Mouse (Mus musculus) left cerebral cortex, adult 9 months (tissue): ENCODE results near the gene Gm5244.

Experiments used
- DNase-seq, 2 experiments: peaks; one replicate each; pipeline ENCODE4 v3.0.0; 2022; ENCODE audit warnings: low spot score in 2 of 2

Gene Gm5244

DNA sequence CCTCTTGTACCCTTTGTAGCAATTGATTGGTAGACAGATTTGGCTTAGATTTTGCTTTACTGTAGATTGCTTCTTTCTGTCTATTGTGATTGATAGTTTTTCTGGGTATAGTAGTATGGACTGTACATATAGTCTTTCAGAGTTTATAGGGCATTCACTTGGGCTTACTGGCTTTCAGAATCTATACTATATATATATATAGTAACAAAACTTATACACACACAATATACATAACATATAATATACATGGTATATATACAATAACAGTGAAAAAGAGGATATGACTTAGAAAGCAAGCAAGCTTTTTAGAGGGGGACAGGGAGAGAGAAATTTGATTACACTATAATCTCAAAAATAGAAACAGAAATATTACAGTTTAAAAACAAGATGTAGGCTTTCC, at the start of gene Gm5244:
Gm5244 (plus strand) TSS at position 301 of the 400 bp plus-strand sequence.
- DNase-seq, result no peak

DNA sequence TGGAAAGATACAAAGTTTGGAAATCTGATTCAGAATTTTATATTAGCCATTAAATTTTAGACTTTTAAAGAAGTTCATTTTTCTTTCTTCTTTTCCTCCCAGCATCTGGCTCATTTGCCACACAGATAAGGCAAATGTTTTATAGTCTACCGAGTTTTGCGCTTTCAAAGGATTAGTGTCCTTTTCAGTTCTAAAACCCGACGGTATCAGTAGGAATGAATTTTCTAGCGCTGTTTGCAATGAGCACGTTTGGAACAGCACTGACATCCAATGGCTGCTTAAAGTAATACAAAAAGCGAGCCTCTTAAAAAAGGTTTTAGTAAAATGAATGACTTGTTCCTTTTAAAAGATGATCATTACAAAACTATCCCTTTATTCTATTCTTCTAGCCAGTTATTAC, 49.4 kb upstream of the Gm5244 start:
- DNase-seq, result peak in 1 of 2 experiments; percentile 40

DNA sequence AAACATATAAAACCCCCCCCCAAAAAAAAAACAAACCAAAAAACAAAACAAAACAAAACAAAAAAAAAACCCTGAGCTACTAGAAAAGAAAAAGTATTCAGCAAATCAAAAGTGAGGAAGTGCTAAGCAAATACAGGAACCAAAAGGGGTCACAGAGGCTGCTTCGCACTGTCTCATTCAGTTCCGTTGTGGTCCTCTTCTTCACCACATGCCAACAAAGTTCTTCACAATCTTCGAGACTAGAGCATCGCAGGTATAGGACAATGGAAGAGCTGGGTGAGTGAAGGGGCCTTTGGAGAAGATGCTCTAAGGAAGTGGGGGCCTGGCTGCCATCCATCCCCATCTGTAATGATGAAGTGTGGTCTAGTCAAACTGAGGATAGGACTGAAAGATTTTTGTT, 48.1 kb upstream of the Gm5244 start:
- no peak for DNase-seq

DNA sequence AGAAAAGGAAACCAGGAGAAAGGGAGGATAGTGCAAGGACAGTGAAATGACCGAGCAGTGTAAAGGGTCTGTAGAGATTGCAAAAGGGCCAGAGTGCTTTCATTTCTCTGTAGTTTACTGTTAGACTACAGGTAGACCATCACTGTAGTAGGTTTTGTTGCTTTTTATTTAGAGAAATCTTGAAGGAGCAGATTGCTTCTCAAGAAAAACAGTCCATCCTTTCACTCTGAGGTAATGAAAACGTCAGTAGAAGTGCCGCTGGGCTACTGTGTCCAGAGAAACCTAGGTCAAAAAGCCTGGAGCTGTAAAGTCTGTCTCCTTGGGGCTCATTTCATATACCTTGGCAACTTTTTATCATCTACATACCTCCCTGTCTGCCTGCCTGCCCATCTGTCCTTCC, 47.4 kb upstream of the Gm5244 start:
- DNase-seq, result no peak

DNA sequence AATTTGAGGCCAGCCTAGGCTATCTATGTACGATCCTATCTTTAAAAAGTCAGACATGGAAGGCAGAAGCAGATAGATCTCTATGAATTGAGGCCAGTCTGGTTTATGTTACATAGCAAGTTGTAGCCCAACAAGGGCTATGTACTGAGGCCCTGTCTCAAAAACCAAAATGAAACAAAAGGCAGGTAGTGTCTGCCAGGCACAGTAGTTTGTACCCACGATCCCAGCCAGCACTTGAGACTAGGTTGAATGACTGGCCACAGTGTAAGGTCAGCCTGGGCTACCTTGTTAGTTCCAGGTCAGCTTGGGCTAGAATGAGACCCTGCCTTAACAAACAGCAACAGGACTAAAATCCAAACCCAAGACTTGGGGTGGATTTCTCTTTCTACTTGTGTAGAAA, 45.9 kb upstream of the Gm5244 start:
- no peak for DNase-seq

DNA sequence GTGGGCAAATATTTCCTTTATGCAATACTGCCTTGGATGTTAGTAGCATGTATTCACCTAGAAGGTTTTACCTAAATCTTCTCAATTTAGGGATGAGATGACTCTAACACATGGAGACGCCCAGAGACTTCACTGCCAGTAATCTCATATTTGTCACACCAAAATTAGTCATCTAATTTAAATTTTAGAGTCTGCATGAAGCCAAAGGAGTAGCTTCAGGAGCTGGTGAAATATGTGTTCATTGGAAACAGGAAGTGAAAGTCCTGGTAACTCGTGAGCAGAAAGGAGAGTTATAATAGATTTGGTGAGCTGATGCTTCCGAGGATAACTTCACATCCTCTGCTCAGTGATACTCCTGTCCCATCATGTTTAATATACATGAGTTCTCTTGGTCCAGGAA, 45.4 kb upstream of the Gm5244 start:
- DNase-seq, result no peak

DNA sequence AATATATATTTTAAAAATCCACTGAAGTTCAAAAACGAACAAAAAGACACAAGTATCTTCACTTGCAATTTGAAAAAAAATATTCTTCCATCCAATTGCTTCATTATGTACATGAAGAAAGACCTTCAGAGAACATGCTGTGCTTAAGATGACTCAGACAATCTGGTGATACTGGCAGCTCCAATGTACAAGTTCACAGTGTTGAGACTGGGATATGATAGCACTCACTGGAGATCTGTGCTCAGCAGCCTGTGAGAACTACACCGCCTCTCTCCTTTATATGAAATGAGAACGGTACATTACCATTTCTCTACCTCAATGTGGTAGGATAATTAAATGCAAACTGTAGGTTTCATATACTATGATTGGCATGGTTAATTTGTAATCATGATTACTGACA, 43.7 kb upstream of the Gm5244 start:
- peak in 1 of 2 experiments; percentile 50 for DNase-seq

DNA sequence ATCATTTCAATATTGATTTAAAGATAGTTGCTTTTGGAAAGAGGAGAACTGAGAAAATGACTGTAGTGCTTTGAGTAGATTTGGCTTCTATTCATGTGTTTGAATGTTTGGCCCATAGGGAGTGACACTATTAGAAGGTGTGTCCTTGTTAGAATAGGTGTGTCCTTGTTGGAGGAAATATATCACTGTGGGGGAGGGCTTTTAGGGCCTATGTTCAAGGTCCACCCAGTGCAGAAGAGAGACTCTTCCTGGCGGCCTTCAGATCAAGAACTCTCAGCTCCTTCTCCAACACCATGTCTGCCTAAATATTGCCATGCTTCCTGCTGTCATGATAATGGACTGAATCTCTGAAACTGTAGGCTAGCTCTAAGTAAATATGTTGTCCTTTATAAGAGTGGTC, 42.2 kb upstream of the Gm5244 start:
- no peak for DNase-seq

DNA sequence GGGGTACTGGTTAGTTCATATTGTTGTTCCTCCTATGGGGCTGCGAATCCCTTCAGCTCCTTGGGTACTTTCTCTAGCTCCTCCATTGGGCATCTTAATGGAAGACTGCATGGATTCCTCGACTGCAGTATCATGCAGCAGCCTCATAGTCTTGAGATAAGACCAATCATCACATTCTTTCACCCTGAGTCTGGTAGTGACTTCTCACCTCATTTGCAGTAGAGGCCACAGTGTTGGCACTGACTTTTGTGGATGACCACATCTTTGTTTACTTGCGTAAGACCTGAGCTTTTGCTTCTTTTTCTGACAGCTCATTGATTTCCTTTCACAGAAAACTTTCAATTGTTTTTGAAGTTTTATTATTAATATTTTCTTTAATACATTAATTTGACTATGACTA, 40.8 kb upstream of the Gm5244 start:
- no peak for DNase-seq

DNA sequence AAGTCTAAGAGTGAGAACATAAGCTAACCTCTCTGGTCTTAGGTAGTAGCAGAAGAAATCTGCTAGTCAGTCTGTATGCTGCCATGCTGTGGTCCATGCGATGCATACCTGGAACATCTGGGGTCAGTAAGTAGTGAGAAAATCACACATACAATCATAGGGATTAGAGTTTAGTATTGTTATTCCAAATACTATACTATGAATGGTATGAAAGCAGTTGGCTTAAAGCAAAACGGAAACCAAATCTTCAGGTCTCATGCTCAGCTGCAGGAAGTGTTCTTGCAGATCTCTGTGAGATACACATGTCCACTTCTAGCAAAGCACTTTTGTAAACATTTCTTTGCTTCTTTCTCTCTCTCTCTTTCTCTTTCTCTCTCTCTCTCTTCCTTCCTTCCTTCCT, 40.3 kb upstream of the Gm5244 start:
- DNase-seq, result no peak

DNA sequence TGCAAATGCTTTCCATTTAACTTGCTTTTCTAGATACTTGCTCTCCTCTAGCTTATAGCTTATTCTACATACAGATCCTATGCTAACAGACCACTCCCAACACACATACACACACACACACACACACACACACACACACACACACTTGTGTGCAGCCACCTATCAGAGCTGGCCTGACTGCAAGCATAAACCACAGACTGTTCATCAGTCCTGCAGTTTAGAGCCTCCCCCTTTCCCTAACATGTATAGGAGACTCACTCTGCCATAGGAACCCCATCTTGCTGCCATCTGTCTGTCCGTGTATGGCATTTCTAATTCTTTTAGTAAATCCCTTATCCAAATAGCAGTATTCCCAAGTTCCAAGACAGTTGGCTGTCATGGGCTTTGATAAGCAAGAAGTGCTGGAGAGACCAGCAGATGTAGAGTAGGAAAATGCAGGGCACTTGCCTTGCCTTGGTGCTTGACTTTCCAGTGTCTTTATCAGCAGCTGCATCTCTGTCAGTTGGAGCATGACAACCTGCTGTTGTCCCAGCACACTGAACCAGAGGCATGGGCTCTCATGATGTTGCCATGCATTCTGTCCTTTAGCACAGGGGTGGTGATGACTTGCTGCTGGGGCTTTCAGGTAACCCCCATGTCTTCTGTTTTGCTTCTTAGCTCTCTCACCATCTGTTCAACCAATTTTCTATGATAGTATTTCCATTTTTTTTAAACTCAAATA, 33.7 kb upstream of the Gm5244 start:
- DNase-seq, result no peak

DNA sequence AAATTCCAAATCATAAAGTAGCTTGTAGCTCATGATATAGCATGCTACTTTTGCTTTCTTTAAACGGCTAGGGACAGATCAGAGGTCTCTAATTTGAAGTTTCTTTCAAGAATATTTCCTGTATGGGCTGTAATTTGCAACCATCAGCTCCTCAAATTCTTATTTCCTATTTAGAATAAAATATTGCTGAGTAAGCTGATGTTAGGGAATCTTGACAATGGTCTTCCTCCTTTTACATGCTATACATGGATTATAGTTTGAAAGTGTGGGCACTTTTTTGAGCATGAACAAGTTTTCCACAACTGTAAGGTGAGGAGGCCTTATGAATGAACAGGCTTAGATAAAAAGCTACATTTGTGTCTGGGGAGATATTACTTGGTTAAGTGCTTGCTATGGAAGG, 32.6 kb upstream of the Gm5244 start:
- no peak for DNase-seq

DNA sequence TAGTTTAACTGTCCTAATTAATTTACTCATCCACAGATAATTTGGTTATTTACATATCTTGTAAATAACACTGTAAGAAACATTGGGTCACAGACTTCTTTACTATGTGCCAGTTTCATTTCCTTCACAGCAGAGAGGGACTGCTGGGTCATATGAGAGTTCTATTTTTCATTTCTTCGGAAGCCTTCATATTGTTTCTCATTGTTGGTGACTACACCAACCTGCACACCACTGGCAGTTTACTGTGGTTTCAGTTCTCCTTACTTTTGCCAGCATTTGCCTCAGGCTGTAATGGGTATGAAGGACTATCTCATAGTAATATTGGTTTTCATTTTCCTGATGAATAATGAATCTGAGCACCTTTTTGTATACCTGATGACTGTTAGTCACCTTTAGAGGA, 28.0 kb upstream of the Gm5244 start:
- no peak for DNase-seq

DNA sequence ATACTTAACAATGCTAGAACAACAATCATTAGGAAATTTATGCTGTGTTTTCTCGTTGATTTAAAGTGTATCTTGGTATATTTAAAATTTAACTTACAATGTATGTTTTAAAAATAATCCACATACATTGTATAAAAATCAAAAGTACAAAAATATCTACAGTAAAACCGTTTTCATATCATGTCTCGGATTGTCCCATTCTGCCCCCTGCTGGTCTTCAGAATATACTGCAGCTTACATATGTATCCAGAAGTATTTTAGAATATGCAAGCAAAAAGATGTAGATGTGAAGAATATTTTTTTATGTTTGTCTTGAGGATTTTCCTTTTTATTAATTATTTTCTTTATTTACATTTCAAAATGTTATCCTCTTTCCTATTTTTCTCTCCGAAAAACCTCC, 26.1 kb upstream of the Gm5244 start:
- DNase-seq, result peak in 1 of 2 experiments; percentile 14

DNA sequence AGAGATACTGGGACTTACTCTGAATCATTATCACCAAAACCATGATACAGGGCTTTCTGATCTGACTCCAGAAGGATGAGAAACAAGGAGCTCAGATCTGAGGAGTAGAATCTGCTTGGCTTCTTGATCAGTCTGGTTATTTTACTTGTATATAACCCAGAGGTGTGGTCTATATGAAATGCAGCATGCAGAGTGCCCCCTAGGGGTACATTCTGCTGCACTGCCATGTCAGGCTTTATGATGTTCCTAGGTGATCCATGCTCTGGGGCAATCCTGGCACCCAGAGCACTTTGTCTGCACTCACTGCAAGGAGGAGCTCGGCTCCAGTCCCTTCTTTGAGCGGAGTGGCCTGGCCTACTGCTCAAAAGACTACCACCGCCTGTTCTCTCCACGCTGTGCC, 21.9 kb upstream of the Gm5244 start:
- no peak for DNase-seq

DNA sequence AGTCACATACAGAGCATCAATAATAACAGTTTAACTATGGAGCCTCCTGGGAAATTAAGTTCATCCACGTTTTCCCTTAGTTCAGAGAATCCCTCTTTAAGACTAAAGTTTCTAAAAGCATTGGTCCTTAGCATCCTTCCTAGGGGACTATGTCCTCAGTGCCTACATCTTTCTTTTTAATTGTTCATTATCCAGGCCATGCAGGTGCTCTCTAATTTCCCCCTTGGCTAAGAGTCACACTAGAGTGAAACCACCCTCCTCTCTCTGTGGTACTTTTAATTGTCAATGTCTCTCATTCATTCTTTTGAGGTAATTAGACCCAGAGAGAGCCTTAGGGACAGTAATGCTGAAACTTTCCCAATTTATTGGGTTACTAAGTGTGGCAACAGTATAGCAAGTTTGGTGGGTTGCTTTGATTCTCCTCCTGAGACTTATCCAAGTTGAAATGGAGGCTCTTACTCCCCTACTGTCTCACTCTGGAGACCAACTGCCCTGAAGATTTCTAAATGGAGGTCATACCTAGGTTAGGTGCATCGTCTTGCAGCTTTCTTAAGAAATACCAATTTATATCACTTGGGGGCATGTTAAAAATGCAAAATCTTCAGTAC, 15.6 kb upstream of the Gm5244 start:
- DNase-seq, result no peak

DNA sequence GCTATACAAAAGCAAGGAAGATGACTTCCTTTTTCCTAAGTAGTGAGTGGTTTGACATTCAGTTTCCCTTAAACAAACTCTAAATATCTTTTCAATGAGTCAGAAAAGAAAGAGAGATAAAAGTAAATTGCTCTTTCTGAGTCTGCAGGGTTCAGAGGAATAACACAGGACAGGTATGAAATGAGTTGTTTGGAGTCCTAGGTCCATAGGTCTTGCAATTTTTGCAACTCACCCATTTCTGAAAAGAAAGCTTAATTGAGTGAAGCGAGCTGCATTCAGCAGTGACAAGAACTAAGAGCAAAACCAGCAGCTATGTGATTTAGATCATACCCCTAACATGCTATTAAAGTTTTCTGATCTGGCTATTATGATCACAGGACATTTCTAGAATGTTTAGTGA, 14.9 kb upstream of the Gm5244 start:
- no peak for DNase-seq

DNA sequence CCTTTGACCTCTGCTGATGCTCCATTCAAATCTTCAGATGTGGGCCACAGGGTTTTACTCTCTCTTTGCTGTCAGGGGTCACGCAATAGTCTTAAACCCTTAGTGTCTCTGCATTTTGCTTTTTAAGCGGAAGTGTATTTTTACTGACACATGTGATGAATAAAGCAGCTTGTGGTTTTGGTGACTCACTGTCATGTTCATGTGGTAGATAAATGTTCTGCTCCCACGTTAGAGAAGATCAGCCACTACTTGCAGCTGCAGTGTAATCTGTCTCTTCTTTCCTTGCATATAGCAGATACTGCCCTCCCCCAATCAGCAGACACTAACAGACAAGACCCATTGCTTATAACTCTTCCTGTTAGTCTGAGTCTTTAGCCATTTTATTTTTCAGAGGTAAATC, 12.9 kb upstream of the Gm5244 start:
- peak in 1 of 2 experiments; percentile 7 for DNase-seq

DNA sequence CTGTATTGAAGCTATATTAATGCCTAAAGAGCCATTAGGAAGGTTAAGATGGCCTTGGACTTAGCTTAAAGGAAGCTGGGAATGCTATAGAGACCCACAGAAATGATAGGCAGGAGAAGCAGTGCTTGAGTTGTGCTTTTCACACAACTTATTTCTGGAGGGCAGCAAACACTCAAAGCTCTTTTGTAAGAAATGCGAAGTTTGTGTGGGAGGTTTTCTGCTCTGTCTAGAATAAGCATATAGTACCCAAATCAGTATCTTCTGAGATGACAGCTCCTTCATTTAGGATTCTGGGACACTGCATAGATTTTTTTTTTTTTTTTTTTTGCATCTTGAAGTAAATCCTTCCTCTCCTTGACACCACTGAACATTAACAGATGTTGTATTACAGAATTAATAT, 8.0 kb upstream of the Gm5244 start:
- DNase-seq, result no peak

DNA sequence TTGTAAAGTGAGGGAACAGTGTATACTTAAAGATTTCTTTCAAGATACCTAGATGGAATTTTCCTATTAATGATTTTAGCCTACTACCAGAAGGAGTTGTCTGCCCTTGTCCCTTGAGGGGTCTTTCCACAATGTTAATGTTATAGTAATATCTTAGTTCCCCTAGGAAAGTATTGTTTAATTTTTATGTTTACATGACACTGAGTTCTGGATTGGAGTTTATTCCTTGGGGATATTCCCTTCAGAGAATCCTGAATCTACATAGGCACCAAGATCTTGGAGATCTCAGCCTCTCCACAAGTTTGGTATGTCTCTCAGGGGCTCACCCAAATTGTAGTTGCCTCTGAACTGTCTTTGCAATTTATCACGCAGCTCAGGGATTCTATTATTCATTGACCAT, 10.5 kb downstream of the Gm5244 start, which contains the start of gene Olfr1444:
Olfr1444 (plus strand) TSS at position 301 of the 400 bp plus-strand sequence.
- DNase-seq, result no peak

DNA sequence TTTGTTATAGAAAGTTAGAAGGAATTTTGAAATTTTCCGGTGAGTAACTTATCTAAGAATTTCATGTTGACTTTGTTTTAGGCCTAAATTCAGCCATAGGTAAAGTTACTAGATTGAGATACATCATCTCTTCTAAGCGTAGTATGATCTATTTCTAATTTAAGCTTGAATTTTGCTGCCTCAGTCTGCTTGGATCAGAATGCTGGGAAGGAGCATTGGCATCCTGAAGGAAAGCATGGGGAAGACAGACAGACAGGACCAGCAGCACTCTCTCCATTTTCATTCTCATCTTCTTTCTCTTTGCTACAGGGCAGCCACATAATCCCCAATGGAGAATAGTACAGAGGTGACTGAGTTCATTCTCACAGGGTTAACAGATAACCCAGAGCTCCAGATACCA, 37.1 kb downstream of the Gm5244 start, which contains the start of gene Olfr1445:
Olfr1445 (plus strand) TSS at position 301 of the 400 bp plus-strand sequence.
- no peak for DNase-seq

DNA sequence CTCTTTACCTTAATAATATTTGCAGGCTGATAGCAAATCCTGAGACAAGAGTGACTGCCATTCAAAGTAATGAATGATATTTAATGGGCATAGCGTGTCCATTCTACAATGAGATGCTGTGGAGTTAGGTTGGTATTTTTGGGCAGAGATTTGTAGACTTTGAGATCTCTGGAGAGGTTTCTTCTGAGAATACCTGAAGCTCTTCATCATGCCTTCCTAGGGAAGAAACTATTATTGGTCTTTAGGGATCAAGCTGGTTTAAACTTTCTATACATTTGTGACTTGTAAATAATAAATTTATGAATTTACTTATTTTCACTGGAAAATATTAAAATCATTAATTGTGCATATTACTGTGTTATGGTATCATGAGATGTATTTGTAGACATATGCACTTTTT, 46.9 kb downstream of the Gm5244 start, which contains the start of gene Olfr1446:
Olfr1446 (minus strand) TSS at position 101 of the 400 bp plus-strand sequence.
- DNase-seq, result no peak
